Mouse (Mus musculus) forebrain, embryonic 15.5 days (tissue): ENCODE results near the gene Gpc6. TPM values are rescaled to one million over a fixed set of nuclear protein-coding genes. Genes with fewer than 3 reads are reported as not detected.

Experiments
- ATAC-seq: fragments of 200-750 bp; cut with Nextera tagmentation; replicated peaks from 2 replicates; pipeline ENCODE4 v1.8.0; 2017; ENCODE audit warnings: mild to moderate bottlenecking, moderate TSS enrichment, moderate library complexity
- H3K27ac ChIP-seq: fragments of 300-500 bp; sonication (generic); replicated peaks from 2 replicates; pipeline ENCODE4 v1.5.1; 2015; ENCODE audit warnings: mild to moderate bottlenecking, inconsistent platforms
- H3K27me3 ChIP-seq: fragments of 300-500 bp; sonication (generic); 2 replicates; pipeline ENCODE4 v1.6.1; 2015; ENCODE audit warnings: inconsistent platforms
- H3K36me3 ChIP-seq: fragments of 300-500 bp; sonication (generic); 2 replicates; pipeline ENCODE4 v1.6.1; 2015; ENCODE audit warnings: mild to moderate bottlenecking, inconsistent platforms
- H3K4me1 ChIP-seq: fragments of 300-500 bp; sonication (generic); 2 replicates; pipeline ENCODE4 v1.6.1; 2015; ENCODE audit warnings: inconsistent platforms
- H3K4me2 ChIP-seq: fragments of 300-500 bp; sonication (generic); replicated peaks from 2 replicates; pipeline ENCODE4 v1.6.1; 2015; ENCODE audit warnings: mild to moderate bottlenecking, inconsistent platforms
- H3K4me3 ChIP-seq: fragments of 300-500 bp; sonication (generic); 2 replicates; pipeline ENCODE4 v1.5.1; 2015; ENCODE audit warnings: mild to moderate bottlenecking, inconsistent platforms
- H3K9ac ChIP-seq: fragments of 300-500 bp; sonication (generic); replicated peaks from 2 replicates; pipeline ENCODE4 v1.6.1; 2015; ENCODE audit warnings: mild to moderate bottlenecking, inconsistent platforms
- H3K9me3 ChIP-seq: fragments of 300-500 bp; sonication (generic); 2 replicates; pipeline ENCODE4 v1.6.1; 2016; ENCODE audit warnings: inconsistent platforms
- WGBS: fragments of 180-500 bp; shearing (Covaris S2); methylation state at CpG from one replicate; pipeline ENCODE4 v1.1.7; 2015; ENCODE audit warnings: mixed read lengths; 5-methylcytosine and 5-hydroxymethylcytosine counted together
- microRNA-seq: library from miRNA; unstranded; fragments of <30 nt; microRNA quantifications from one replicate; pipeline ENCODE4, GENCODE M21; 2016
- polyA plus RNA-seq: library from polyadenylated mRNA; unstranded; fragments of >200 nt; fragmentation: Nextera tagmentation; extraction: Ambion mirVana; gene quantifications from 2 replicates; pipeline ENCODE4 v1.2.1, GENCODE M21; 2015

Gene Gpc6
- polyA plus RNA-seq, 1 experiment from 2014 or later: 18.3 TPM

GRCm38 (mm10) chr14:118019314-118019713 is 1094.2 kb downstream of the Gpc6 start:
- Histone ChIP-seq H3K4me1 (no peaks in the 10 kb centered on the region), H3K4me3 (no peak overlapping the region), H3K27ac (no peak overlapping the region), H3K4me2 (no peak overlapping the region), H3K9me3 (no peaks in the 10 kb centered on the region), H3K36me3 (no peaks in the 10 kb centered on the region), H3K9ac (no peak overlapping the region), H3K27me3 (no peaks in the 10 kb centered on the region)
- 85% methylated on average over 5 of the region's 5 CpGs for WGBS
- ATAC-seq: no peak

GRCm38 (mm10) chr14:118021867-118022543 is 1096.9 kb downstream of the Gpc6 start:
- Histone ChIP-seq H3K4me3 (no peak overlapping the region), H3K4me1 (no peaks in the 10 kb centered on the region), H3K4me2 (no peak overlapping the region), H3K27ac (no peak overlapping the region), H3K9ac (no peak overlapping the region), H3K27me3 (no peaks in the 10 kb centered on the region), H3K36me3 (no peaks in the 10 kb centered on the region), H3K9me3 (no peaks in the 10 kb centered on the region)
- WGBS: 40% methylated on average over 10 of the region's 10 CpGs
- no peak; the same call in 1 of the 2 replicates for ATAC-seq

Small RNA genes lying within 50 kb of the gene (microRNA-seq; reads per million reads assigned to microRNA genes)
- not detected for gene Mir6239
